Mouse (Mus musculus) CH12.LX (cell line): ENCODE results near the gene Tmem11. TPM values are rescaled to one million over a fixed set of nuclear protein-coding genes. Genes with fewer than 3 reads are reported as not detected.

Source experiments
- DNase-seq: peaks from one replicate; pipeline ENCODE4 v3.0.0-alpha.2; 2013; ENCODE audit errors: extremely low read depth
- H3K27ac ChIP-seq: 2 replicates; pipeline ENCODE4 v1.5.1; 2012; ENCODE audit warnings: low read depth, mild to moderate bottlenecking, control low read depth, moderate library complexity; ENCODE audit not compliant: insufficient read depth
- H3K27me3 ChIP-seq: replicated peaks from 2 replicates; pipeline ENCODE3; 2012; ENCODE audit warnings: inconsistent platforms
- H3K36me3 ChIP-seq, 2 experiments: replicated peaks in 1 of 2; 2 replicates each; pipeline versions ENCODE3 to v1.6.1; 2012; ENCODE audit warnings: inconsistent platforms in 1 of 2, low read length in 1 of 2, mild to moderate bottlenecking in 1 of 2, mixed read lengths in 1 of 2, moderate library complexity in 1 of 2; ENCODE audit not compliant: control insufficient read depth in 1 of 2, insufficient read depth in 1 of 2
- H3K4me1 ChIP-seq, 2 experiments: 2 replicates each; pipeline ENCODE4 v1.6.1; 2012; ENCODE audit warnings: inconsistent platforms in 1 of 2, moderate library complexity in 1 of 2; ENCODE audit not compliant: insufficient read depth in 2 of 2, control insufficient read depth in 1 of 2
- H3K4me2 ChIP-seq: 2 replicates; pipeline ENCODE4 v1.6.1; 2012; ENCODE audit warnings: low read depth, mild to moderate bottlenecking, control low read depth; ENCODE audit not compliant: poor library complexity, insufficient read depth, severe bottlenecking
- H3K4me3 ChIP-seq, 3 experiments: fragments of 150-350 bp in 1 of 3; sonication (generic) in 1 of 3; replicated peaks in 1 of 3; 2 replicates each; pipeline versions ENCODE3 to v1.5.1; 2011 to 2012; ENCODE audit warnings: low read depth in 2 of 3, low read length in 2 of 3, mild to moderate bottlenecking in 2 of 3, moderate library complexity in 2 of 3, control low read depth in 1 of 3, improper control_type of control experiment in 1 of 3, inconsistent platforms in 1 of 3, mixed read lengths in 1 of 3; ENCODE audit not compliant: poor library complexity in 1 of 3
- H3K79me2 ChIP-seq: replicated peaks from 2 replicates; pipeline ENCODE4 v1.6.1; 2012; ENCODE audit warnings: mild to moderate bottlenecking, moderate library complexity; ENCODE audit not compliant: control insufficient read depth, poor library complexity, insufficient read depth, severe bottlenecking; ENCODE audit errors: extremely low read depth
- H3K9ac ChIP-seq: 2 replicates; pipeline ENCODE4 v1.6.1; 2012; ENCODE audit warnings: low read depth, mild to moderate bottlenecking, control low read depth, moderate library complexity; ENCODE audit not compliant: insufficient read depth
- H3K9me3 ChIP-seq: replicated peaks from 2 replicates; pipeline ENCODE3; 2012; ENCODE audit warnings: low read length, inconsistent platforms, mixed read lengths
- CTCF ChIP-seq, 2 experiments: IDR thresholded peaks in 1 of 2; conservative IDR thresholded peaks in 1 of 2; 2 replicates each; pipeline ENCODE4 v1.5.1; 2011 to 2012; ENCODE audit warnings: low read depth in 2 of 2, low read length in 2 of 2, improper control_type of control experiment in 1 of 2, inconsistent platforms in 1 of 2, mild to moderate bottlenecking in 1 of 2, moderate library complexity in 1 of 2
- ETS1 ChIP-seq: conservative IDR thresholded peaks from 2 replicates; pipeline ENCODE4 v1.6.1; 2012; ENCODE audit warnings: low read depth, mild to moderate bottlenecking, inconsistent platforms, low read length, improper control_type of control experiment, moderate library complexity
- GABPA ChIP-seq: IDR thresholded peaks from 2 replicates; pipeline ENCODE4 v1.6.1; 2012; ENCODE audit warnings: low read depth, low read length, improper control_type of control experiment, inconsistent platforms; ENCODE audit not compliant: insufficient replicate concordance
- MAFK ChIP-seq: IDR thresholded peaks from 2 replicates; pipeline ENCODE4 v1.6.1; 2011; ENCODE audit warnings: low read length, improper control_type of control experiment; ENCODE audit not compliant: insufficient replicate concordance
- RAD21 ChIP-seq: IDR thresholded peaks from 2 replicates; pipeline ENCODE4 v1.6.1; 2011; ENCODE audit warnings: low read depth, mild to moderate bottlenecking, low read length, improper control_type of control experiment, moderate library complexity
- RCOR1 ChIP-seq: conservative IDR thresholded peaks from 2 replicates; pipeline ENCODE4 v1.6.1; 2012; ENCODE audit warnings: low read depth, mild to moderate bottlenecking, inconsistent platforms, low read length, improper control_type of control experiment
- SIN3A ChIP-seq: IDR thresholded peaks from 2 replicates; pipeline ENCODE4 v1.6.1; 2012; ENCODE audit warnings: low read length, improper control_type of control experiment, inconsistent platforms
- SMC3 ChIP-seq: IDR thresholded peaks from 2 replicates; pipeline ENCODE4 v1.6.1; 2011; ENCODE audit warnings: low read depth, low read length, improper control_type of control experiment
- TCF12 ChIP-seq: IDR thresholded peaks from 2 replicates; pipeline ENCODE4 v1.6.1; 2014; ENCODE audit warnings: low read depth, mild to moderate bottlenecking, inconsistent platforms, low read length, improper control_type of control experiment
- ZMIZ1 ChIP-seq: IDR thresholded peaks from 2 replicates; pipeline ENCODE4 v1.6.1; 2012; ENCODE audit warnings: low read depth, mild to moderate bottlenecking, inconsistent platforms, low read length, improper control_type of control experiment
- dilution Hi-C: fragments of 300-500 bp; cut with MboI; formaldehyde crosslinking; loops from 2 replicates; pipeline ENCODE4 v1.14.3; 2020; ENCODE audit warnings: low sequenced_read_pairs; ENCODE audit not compliant: extremely low pct_unique_long_range_greater_than_20kb, extremely low pct_ligation_motif_present
- in situ Hi-C: fragments of 300-500 bp; cut with MboI; formaldehyde crosslinking; loops from 3 replicates; pipeline ENCODE4 v1.14.3; 2019; ENCODE audit warnings: low sequenced_read_pairs, low pct_ligation_motif_present, low pct_unique_long_range_greater_than_20kb, mixed read lengths
- polyA plus RNA-seq: library from polyadenylated mRNA; unstranded; fragments of >175 nt; gene quantifications from 2 replicates; pipeline ENCODE4 v1.2.1, GENCODE M21; 2012; ENCODE audit warnings: low read depth; ENCODE audit not compliant: insufficient read length
- total RNA-seq, 2 experiments: library from RNA; depleted of rRNA; stranded (reverse); fragments of 300-350 nt in 1 of 2; fragments of >200 nt in 1 of 2; gene quantifications; 2 replicates each; pipeline ENCODE4 v1.2.3; 2012 to 2014

Tmem11 gene
- total and polyA plus RNA-seq, 3 experiments: 71.1 to 117 (median 83.0) TPM

- peaks cover 13 to 39% of the 10 kb centered on the region in 2 experiments for H3K36me3 ChIP-seq
- dilution Hi-C loops: no loop called here
- in situ Hi-C loops: loop anchor here (10.0 kb wide), 1 partner anchor 137 kb away; no protein-coding TSS in a partner anchor
Measured at GRCm38 (mm10) chr11:60908073-60908472, 29.0 kb upstream of the Tmem11 start.

GRCm38 (mm10) chr11:60906449-60906848, 27.4 kb upstream of the Tmem11 start:
- dilution Hi-C loops: no loop called here
- H3K4me2 ChIP-seq: no peak overlapping the region
- H3K36me3 ChIP-seq: peaks cover 13 to 39% of the 10 kb centered on the region in 2 experiments
- H3K9me3 ChIP-seq: no peaks in the 10 kb centered on the region
- no peak overlapping the region for H3K9ac ChIP-seq
- DNase-seq: no peak
- peaks cover 0 to under 1% of the 10 kb centered on the region in 2 experiments; a peak in 2 of 4 replicates for H3K4me1 ChIP-seq
- no peaks in the 10 kb centered on the region for H3K79me2 ChIP-seq
- in situ Hi-C loops: loop anchor here (10.0 kb wide), 1 partner anchor 138 kb away; no protein-coding TSS in a partner anchor
- no peak overlapping the region for H3K4me3 ChIP-seq
- H3K27ac ChIP-seq: no peak overlapping the region
- TF ChIP-seq SIN3A (no peak), MAFK (no peak)
- no peaks in the 10 kb centered on the region for H3K27me3 ChIP-seq

More at GRCm38 (mm10) chr11:60908073-60908472, 29.0 kb upstream of the Tmem11 start:
- H3K4me2 ChIP-seq: no peak overlapping the region
- no peak for DNase-seq
- no peak overlapping the region for H3K4me3 ChIP-seq
- H3K79me2 ChIP-seq: no peaks in the 10 kb centered on the region
- no peaks in the 10 kb centered on the region for H3K27me3 ChIP-seq
- peaks cover 4 to 16% of the 10 kb centered on the region in 2 experiments for H3K4me1 ChIP-seq
- TF ChIP-seq SMC3 (0 out of 2 replicates have a peak, but pooled peaks have one; percentile 11), TCF12 (no peak), RAD21 (peak; percentile 29), CTCF (conservative IDR thresholded peaks at IDR 0.05 in 1 of 2, IDR thresholded peaks at IDR 0.05 in 1 of 2; ENCODE audit: low read depth in 2 of 2, low read length in 2 of 2) (peak in 1 of 2 experiments; percentile 32; a peak in 2 of 4 replicates)
- H3K27ac ChIP-seq: no peak overlapping the region
- no peak overlapping the region for H3K9ac ChIP-seq
- no peaks in the 10 kb centered on the region for H3K9me3 ChIP-seq

GRCm38 (mm10) chr11:60905407-60906120, 26.5 kb upstream of the Tmem11 start:
- in situ Hi-C loops (loop anchor here (10.0 kb wide), 1 partner anchor 139 kb away; no protein-coding TSS in a partner anchor), dilution Hi-C loops (no loop called here)
- no peak for DNase-seq

More at GRCm38 (mm10) chr11:60905407-60906120, 26.5 kb upstream of the Tmem11 start:
- TF ChIP-seq RCOR1: no peak
- TF ChIP-seq GABPA: no peak
- no peak for TF ChIP-seq MAFK
- TF ChIP-seq ZMIZ1: no peak
- no peak for TF ChIP-seq ETS1
- Histone ChIP-seq H3K79me2 (no peaks in the 10 kb centered on the region), H3K4me3 (no peak overlapping the region), H3K9ac (no peak overlapping the region), H3K36me3 (peaks cover 13 to 37% of the 10 kb centered on the region in 2 experiments), H3K27me3 (no peaks in the 10 kb centered on the region), H3K4me1 (no peaks in the 10 kb centered on the region), H3K4me2 (no peak overlapping the region), H3K27ac (no peak overlapping the region), H3K9me3 (no peaks in the 10 kb centered on the region)
